Mouse (Mus musculus) neural tube, embryonic 15.5 days (tissue): ENCODE results near the gene Isoc2a. TPM values are rescaled to one million over a fixed set of nuclear protein-coding genes. Genes with fewer than 3 reads are reported as not detected.

Experiments used
- ATAC-seq: fragments of 200-750 bp; cut with Nextera tagmentation; 2 replicates; pipeline ENCODE4 v1.8.0; 2017; ENCODE audit warnings: mild to moderate bottlenecking, moderate TSS enrichment, moderate library complexity; ENCODE audit not compliant: low FRiP score
- H3K27ac ChIP-seq: fragments of 300-500 bp; sonication (generic); replicated peaks from 2 replicates; pipeline ENCODE4 v1.5.1; 2015; ENCODE audit warnings: mild to moderate bottlenecking, inconsistent platforms
- H3K27me3 ChIP-seq: fragments of 300-500 bp; sonication (generic); replicated peaks from 2 replicates; pipeline ENCODE4 v1.6.1; 2015; ENCODE audit warnings: inconsistent platforms
- H3K36me3 ChIP-seq: fragments of 300-500 bp; sonication (generic); 2 replicates; pipeline ENCODE4 v1.6.1; 2015; ENCODE audit warnings: inconsistent platforms
- H3K4me1 ChIP-seq: fragments of 300-500 bp; sonication (generic); 2 replicates; pipeline ENCODE4 v1.6.1; 2015; ENCODE audit warnings: inconsistent platforms
- H3K4me2 ChIP-seq: fragments of 300-500 bp; sonication (generic); 2 replicates; pipeline ENCODE4 v1.6.1; 2015; ENCODE audit warnings: inconsistent platforms, mild to moderate bottlenecking, moderate library complexity
- H3K4me3 ChIP-seq: fragments of 300-500 bp; sonication (generic); replicated peaks from 2 replicates; pipeline ENCODE4 v1.5.1; 2015; ENCODE audit warnings: mild to moderate bottlenecking, inconsistent platforms
- H3K9ac ChIP-seq: fragments of 300-500 bp; sonication (generic); replicated peaks from 2 replicates; pipeline ENCODE4 v1.6.1; 2015; ENCODE audit warnings: mild to moderate bottlenecking, inconsistent platforms
- H3K9me3 ChIP-seq: fragments of 300-500 bp; sonication (generic); replicated peaks from 2 replicates; pipeline ENCODE4 v1.6.1; 2016; ENCODE audit warnings: inconsistent platforms
- WGBS: fragments of 180-500 bp; shearing (Covaris S2); methylation state at CpG from one replicate; pipeline ENCODE4 v1.1.7; 2015; ENCODE audit warnings: mixed read lengths; 5-methylcytosine and 5-hydroxymethylcytosine counted together
- polyA plus RNA-seq: library from polyadenylated mRNA; unstranded; fragments of >200 nt; fragmentation: Nextera tagmentation; extraction: Ambion mirVana; gene quantifications from 2 replicates; pipeline ENCODE4 v1.2.1, GENCODE M21; 2015

Isoc2a gene
- polyA plus RNA-seq = 0.51 and 0.79 TPM in 2 replicates

DNA sequence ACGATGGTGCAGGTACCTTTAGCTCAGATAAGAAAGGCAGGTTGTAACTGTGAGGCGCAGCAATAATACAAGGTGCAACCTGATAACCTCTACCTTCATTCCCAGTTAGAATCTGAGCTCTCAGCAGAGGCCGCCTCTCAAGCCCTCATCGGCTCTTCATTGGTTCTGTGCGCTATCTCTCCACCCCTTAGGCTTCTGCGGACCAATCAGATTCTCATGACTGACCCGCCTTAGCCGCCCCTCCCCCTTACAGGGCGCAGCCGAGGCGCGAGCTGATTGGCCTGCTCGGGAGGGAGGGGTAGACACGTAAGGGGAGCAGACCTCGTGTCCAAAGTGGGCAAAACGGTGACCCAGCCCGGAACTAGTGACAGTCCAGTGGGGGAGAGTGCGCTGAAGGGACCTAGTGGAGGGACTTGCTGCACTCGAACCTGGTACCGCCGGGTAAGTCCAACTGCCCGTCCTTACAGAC is at the start of gene Isoc2a:
Gene Isoc2a (plus strand): TSS at position 401 of the 469 bp plus-strand sequence.
- H3K9me3 ChIP-seq = no peaks in the 10 kb centered on the region
- peak within 1 kb of the TSS; percentile 54 for H3K27ac ChIP-seq
- peak within 1 kb of the TSS; percentile 56 for H3K4me3 ChIP-seq
- WGBS = under 1% methylated on average over 22 of the region's 22 CpGs
- peak; percentile 100 for ATAC-seq
- peak within 1 kb of the TSS; percentile 93 for H3K4me2 ChIP-seq
- H3K36me3 ChIP-seq = no peaks in the 10 kb centered on the region
- no peaks in the 10 kb centered on the region for H3K27me3 ChIP-seq
- peaks cover 15% of the 10 kb centered on the region for H3K4me1 ChIP-seq
- peak within 1 kb of the TSS; percentile 62 for H3K9ac ChIP-seq

DNA sequence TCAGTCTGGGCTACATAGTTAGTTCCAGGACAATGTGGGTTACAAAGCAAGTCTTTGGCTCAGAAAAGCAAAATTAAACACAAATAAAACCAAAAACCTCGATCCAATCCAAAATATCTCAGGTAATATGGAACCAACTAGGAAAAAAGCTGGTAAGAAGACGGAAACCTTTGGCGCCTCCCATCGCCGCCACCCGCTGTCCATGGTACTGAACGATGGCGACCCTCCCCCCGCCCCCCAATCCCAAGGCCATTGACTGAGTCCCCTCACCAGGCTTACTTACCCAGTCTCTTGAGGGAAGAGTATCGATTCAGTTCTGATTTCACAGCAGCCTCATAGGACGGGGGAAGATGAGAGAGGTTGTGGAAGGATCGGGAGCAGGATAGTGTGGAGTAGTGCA is 46.5 kb upstream of the Isoc2a start:
- no peaks in the 10 kb centered on the region; the same call in 1 of the 2 replicates for H3K4me1 ChIP-seq
- H3K4me3 ChIP-seq = no peak overlapping the region
- H3K27me3 ChIP-seq = peaks cover 15% of the 10 kb centered on the region
- H3K36me3 ChIP-seq = peaks cover 46% of the 10 kb centered on the region
- H3K9ac ChIP-seq = no peak overlapping the region
- 14% methylated on average over 12 of the region's 12 CpGs for WGBS
- no peaks in the 10 kb centered on the region for H3K9me3 ChIP-seq
- no peak overlapping the region for H3K27ac ChIP-seq
- no peak for ATAC-seq
- H3K4me2 ChIP-seq = no peak overlapping the region

DNA sequence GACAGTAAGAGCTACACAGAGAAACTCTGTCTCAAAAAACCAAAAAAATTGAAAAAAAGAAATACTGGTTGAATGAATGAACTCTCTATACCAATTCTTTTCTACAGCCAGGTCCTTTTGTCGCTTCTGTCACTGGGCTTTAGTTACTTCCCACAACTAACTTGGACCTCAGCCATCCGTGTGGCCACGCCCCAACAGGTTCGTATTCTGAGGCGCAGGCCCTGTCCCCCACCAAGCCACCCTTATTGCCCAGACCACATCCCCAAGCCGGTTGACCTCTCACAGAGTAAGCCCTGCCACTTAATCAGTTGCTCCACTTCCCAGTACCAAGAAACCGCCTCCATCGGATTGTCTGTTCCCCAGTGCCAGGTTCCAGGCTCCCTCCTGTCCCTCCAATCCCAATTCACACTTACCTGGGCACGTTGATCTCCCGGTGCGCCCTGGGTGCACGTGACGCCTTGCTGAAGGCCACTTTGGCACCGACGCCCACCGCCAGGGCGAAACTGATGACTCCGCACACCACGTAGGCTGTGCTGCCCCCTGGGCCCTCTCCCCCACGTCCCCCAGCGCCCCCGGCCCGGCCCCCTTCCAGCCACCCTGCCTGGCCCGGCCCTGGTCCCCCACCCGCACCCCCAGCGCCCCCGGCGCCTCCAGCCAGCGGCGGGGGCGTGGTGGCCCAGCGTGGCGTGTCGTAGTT is 41.2 kb upstream of the Isoc2a start:
- Histone ChIP-seq H3K9ac (peak overlapping the region; percentile 71), H3K4me2 (peak overlapping the region; percentile 89), H3K4me3 (peak overlapping the region; percentile 52), H3K27ac (peak overlapping the region; percentile 87), H3K36me3 (peaks cover 12% of the 10 kb centered on the region), H3K4me1 (peaks cover 17% of the 10 kb centered on the region), H3K27me3 (peaks cover 15% of the 10 kb centered on the region), H3K9me3 (no peaks in the 10 kb centered on the region)
- peak; percentile 63 for ATAC-seq
- WGBS = 5% methylated on average over 34 of the region's 34 CpGs

DNA sequence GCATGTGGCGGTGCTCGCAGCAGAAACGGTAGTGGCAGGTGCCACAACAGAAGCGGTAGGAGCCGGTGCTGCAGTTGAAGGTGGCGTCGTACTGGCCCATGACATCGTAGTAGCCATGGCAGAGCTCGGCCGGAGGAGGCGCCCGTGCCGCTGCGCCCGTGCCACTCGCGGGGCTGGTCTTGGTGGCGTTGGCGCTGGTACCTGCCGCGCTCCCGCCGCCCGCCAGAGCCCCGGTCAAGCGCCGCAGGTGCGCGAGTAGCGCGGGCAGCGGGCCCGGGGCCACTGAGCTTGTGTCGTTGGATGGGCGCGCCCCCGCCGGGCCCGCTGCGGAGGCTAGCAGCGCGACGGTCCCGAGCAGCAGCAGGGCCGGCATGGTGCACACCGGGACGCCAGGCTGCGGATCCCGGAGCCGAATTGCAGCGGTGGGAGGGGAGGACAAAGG is 40.6 kb upstream of the Isoc2a start:
- Histone ChIP-seq H3K4me3 (peak overlapping the region; percentile 52), H3K27ac (peak overlapping the region; percentile 87), H3K4me2 (peak overlapping the region; percentile 89), H3K36me3 (peaks cover 12% of the 10 kb centered on the region), H3K9ac (peak overlapping the region; percentile 71), H3K4me1 (peaks cover 19% of the 10 kb centered on the region), H3K9me3 (no peaks in the 10 kb centered on the region), H3K27me3 (peaks cover 14% of the 10 kb centered on the region)
- under 1% methylated on average over 51 of the region's 51 CpGs for WGBS
- peak; percentile 93 for ATAC-seq

DNA sequence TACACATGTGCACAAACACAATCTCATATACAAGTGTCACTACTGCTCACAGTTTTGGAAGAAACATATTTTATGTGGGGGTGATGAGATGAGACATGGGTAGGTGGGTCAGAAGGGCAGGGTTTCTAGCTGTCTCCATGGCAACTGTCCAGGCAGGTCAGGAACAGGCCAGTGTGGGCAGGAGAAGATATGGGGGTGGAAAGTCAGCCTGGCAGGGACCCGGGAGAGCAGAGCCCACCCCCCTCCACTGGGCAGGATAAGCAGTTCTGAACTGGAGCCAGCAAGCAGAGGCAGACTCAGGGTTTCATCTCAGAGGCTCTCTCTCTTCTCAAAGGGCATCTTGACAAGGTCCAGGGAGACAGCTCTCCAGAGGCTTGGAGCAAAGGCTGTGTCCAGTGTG is 39.3 kb upstream of the Isoc2a start:
- WGBS = 13% methylated on average over 1 of the region's 1 CpGs
- Histone ChIP-seq H3K9me3 (no peaks in the 10 kb centered on the region), H3K9ac (no peak overlapping the region), H3K36me3 (0 out of 2 replicates have a peak, but pooled peaks cover 3% of the 10 kb centered on the region), H3K27ac (no peak overlapping the region), H3K27me3 (peaks cover 6% of the 10 kb centered on the region), H3K4me1 (peaks cover 31% of the 10 kb centered on the region), H3K4me3 (no peak overlapping the region), H3K4me2 (no peak overlapping the region)
- no peak for ATAC-seq

DNA sequence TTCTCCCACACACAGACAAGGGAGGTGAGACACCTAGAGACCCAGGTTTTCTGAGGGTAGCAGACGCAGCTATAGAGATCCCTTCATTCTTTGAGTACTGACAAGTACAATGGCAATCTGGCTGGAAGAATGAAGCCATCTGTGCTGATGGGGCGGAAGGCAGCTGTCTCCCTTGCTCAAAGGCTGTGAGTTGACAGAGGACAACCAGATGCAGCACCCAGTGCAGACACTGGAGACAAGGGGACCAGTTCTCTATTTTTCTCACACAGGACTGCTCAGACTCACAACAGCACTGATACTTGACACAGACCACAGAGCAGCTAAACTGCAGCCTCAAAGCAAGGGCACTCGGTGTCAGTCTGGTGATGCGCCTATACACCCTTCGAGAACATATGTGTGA is 34.9 kb upstream of the Isoc2a start:
- ATAC-seq = 0 out of 2 replicates have a peak, but pooled peaks have one; percentile 2

DNA sequence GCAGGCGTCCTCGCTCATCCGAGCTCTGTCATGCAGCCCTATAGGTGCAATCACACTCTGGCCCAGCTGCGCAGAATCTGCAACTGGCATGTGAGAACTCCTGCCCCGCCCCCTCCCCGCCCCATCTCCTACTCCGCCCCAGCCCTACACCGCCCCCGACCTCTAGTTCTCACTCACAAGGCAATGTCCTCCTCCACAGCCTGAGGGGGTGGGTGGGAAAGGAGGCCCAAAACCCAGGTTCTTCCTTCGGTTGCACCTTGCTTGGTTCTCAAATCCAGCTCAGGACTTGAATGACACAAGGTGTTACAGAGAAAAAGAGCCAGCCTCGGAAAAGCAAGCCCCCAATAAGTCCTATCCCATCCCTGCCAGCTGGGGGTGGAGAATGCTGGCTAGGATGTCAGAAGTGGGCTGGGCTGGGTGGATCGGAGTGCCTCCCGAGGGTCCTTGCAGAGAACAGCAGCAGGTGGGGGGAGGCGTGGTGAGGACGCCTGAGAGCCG is 34.3 kb upstream of the Isoc2a start:
- peak overlapping the region; percentile 87 for H3K27ac ChIP-seq
- no peaks in the 10 kb centered on the region for H3K36me3 ChIP-seq
- peak overlapping the region; percentile 80 for H3K4me2 ChIP-seq
- H3K4me1 ChIP-seq = peaks cover 37% of the 10 kb centered on the region
- under 1% methylated on average over 16 of the region's 16 CpGs for WGBS
- H3K27me3 ChIP-seq = 0 out of 2 replicates have a peak, but pooled peaks cover 4% of the 10 kb centered on the region
- ATAC-seq = peak; percentile 71
- H3K9me3 ChIP-seq = no peaks in the 10 kb centered on the region
- H3K9ac ChIP-seq = peak overlapping the region; percentile 73
- H3K4me3 ChIP-seq = peak overlapping the region; percentile 49

More for the DNA sequence above, 34.9 kb upstream of the Isoc2a start:
- peak overlapping the region; percentile 20 for H3K9ac ChIP-seq
- no peaks in the 10 kb centered on the region for H3K9me3 ChIP-seq
- 0 out of 2 replicates have a peak, but pooled peaks cover 2% of the 10 kb centered on the region for H3K27me3 ChIP-seq
- no peaks in the 10 kb centered on the region for H3K36me3 ChIP-seq
- peak overlapping the region; percentile 87 for H3K27ac ChIP-seq
- H3K4me3 ChIP-seq = peak overlapping the region; percentile 49
- 34% methylated on average over 5 of the region's 5 CpGs for WGBS
- peak overlapping the region; percentile 80 for H3K4me2 ChIP-seq
- H3K4me1 ChIP-seq = peaks cover 39% of the 10 kb centered on the region

DNA sequence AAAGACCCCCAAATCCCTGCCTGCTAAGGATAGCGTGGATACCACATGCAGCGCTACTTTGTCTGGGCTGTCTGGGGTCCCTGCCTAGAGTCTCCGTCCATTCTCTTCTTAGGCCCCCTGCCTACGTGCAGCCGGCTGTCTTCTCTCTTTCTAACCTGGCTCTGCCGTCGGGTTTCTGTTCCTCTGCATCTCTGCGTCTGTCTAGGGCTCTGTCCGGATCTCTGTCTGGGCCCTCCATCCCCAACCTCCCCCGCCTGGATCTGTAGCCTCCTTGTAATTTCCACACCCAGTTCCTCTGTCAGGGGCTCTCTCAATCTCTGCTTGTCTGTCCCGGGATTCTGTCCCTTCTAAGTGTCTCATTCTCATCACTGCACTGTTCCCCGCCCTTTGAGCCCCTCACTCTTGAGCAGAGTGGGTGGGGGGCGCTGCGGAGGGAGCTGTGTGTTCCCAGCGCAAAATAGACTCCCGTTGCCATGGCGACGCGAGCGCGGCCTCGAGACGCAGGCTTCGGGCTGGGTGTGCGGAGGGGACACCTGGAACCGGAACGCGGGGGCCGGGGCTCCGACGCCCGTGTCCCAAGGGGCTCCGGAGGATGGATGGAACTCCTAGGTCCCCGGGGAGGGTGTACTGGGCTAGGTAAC is 33.2 kb upstream of the Isoc2a start:
- 1% methylated on average over 34 of the region's 34 CpGs for WGBS
- H3K9me3 ChIP-seq = no peaks in the 10 kb centered on the region
- no peaks in the 10 kb centered on the region for H3K36me3 ChIP-seq
- H3K27me3 ChIP-seq = 0 out of 2 replicates have a peak, but pooled peaks cover 4% of the 10 kb centered on the region
- H3K4me3 ChIP-seq = peak overlapping the region; percentile 49
- H3K9ac ChIP-seq = peak overlapping the region; percentile 73
- peak overlapping the region; percentile 80 for H3K4me2 ChIP-seq
- peaks cover 37% of the 10 kb centered on the region for H3K4me1 ChIP-seq
- H3K27ac ChIP-seq = peak overlapping the region; percentile 87
- ATAC-seq = peak; percentile 58

DNA sequence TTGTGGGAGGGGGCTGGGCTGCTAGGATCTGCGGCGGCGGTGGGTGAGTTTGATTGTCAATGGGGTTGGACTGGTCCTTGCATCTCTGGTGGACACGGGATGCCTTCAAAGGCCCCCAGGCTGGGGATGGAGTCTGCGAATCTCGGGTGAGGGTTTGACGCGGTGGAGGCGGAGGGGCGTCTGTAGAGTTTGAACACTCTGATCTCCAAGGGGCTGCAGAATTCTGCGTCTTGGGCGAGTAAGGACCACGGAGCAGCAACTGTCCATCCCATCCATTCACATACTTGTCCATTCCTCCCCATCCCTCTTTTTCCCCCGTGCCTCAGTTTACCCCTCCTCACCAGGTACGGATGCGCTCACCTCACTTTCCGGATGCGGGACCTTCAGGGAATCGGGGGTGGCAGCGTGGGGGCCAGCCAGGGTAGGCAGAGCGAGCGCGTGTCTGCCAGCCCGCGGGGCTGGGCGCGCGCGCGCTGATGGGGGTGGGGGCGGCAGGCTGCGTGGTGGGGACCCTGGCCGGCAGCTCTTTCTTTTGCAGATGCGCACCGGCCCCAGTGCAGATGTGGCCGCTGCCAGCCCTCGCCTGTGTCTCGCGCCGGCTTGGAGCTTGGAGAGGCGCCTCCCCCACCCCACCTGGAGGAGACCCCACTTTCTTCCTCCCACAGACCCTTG is 32.6 kb upstream of the Isoc2a start, which contains the start of gene Shisa7:
Gene Shisa7 (minus strand): TSS at position 452 of the 672 bp plus-strand sequence.
- H3K27me3 ChIP-seq = 0 out of 2 replicates have a peak, but pooled peaks cover 4% of the 10 kb centered on the region

DNA sequence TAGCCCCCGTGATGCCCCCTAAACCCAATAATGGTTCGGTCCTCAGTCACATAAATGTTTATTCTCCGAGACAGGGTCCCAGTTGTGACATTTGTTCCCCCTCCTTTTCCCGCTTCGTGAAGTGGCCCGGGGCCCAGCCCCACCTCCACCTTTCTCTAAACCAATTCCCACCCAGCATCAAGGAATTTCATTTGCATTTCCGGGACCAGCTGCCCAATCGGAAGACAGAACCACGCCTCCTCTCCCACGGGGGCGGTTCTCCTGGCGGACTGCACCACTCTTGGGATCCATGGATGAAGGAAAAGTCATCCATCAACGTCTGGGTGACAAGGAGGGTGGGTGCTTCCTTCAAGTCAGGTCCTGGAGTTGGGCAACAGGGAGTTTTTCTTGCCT is 32.0 kb upstream of the Isoc2a start:
- peaks cover 37% of the 10 kb centered on the region for H3K4me1 ChIP-seq
- no peaks in the 10 kb centered on the region for H3K36me3 ChIP-seq
- peak; percentile 88 for ATAC-seq
- peak overlapping the region; percentile 87 for H3K27ac ChIP-seq
- 0% methylated on average over 13 of the region's 13 CpGs for WGBS
- H3K9me3 ChIP-seq = no peaks in the 10 kb centered on the region
- H3K4me2 ChIP-seq = peak overlapping the region; percentile 80
- H3K4me3 ChIP-seq = peak overlapping the region; percentile 49
- H3K27me3 ChIP-seq = 0 out of 2 replicates have a peak, but pooled peaks cover 4% of the 10 kb centered on the region
- H3K9ac ChIP-seq = peak overlapping the region; percentile 73

More for the DNA sequence above, 32.6 kb upstream of the Isoc2a start, which contains the start of gene Shisa7:
- peaks cover 37% of the 10 kb centered on the region for H3K4me1 ChIP-seq
- WGBS = under 1% methylated on average over 39 of the region's 41 CpGs
- peak within 1 kb of the TSS; percentile 87 for H3K27ac ChIP-seq
- H3K4me3 ChIP-seq = peak within 1 kb of the TSS; percentile 49
- ATAC-seq = peak; percentile 75
- peak within 1 kb of the TSS; percentile 80 for H3K4me2 ChIP-seq
- H3K9me3 ChIP-seq = no peaks in the 10 kb centered on the region
- no peaks in the 10 kb centered on the region for H3K36me3 ChIP-seq
- peak within 1 kb of the TSS; percentile 73 for H3K9ac ChIP-seq

DNA sequence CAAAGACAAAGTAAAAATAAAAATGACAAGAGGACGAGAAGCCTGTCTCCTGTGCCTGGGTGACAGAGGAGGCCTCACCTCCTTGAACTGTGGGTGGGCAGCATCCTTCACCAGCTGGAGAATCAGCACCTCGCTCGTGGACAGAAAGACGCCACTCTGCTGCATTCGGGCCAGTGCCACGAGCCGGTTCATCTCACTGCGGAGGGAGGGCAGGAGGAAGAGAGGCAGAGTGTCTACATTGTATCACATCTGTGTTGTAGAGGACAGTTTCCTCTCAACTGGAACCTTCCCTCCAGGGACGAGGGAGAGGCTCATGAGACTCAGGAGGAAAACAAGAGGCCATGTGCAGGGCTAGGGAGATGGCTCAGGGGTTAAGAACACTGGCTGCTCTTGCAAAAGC is 27.6 kb upstream of the Isoc2a start:
- ATAC-seq = no peak

More for the DNA sequence above, 27.6 kb upstream of the Isoc2a start:
- Histone ChIP-seq H3K27ac (no peak overlapping the region), H3K9ac (no peak overlapping the region), H3K27me3 (0 out of 2 replicates have a peak, but pooled peaks cover 4% of the 10 kb centered on the region), H3K36me3 (no peaks in the 10 kb centered on the region), H3K4me2 (no peak overlapping the region), H3K4me1 (peaks cover 5% of the 10 kb centered on the region; the same call in 1 of the 2 replicates), H3K9me3 (no peaks in the 10 kb centered on the region), H3K4me3 (no peak overlapping the region)
- WGBS = 67% methylated on average over 9 of the region's 9 CpGs
